Mouse (Mus musculus) limb, embryonic 14.5 days (tissue): ENCODE results near the gene Prokr1. TPM values are rescaled to one million over a fixed set of nuclear protein-coding genes. Genes with fewer than 3 reads are reported as not detected.
"Not testable (repeated sequence)": the region's sequence is repeated elsewhere in the genome, so short reads cannot be mapped to it uniquely, and the experiment has no call there.

Source experiments
- ATAC-seq: fragments of 200-750 bp; cut with Nextera tagmentation; 2 replicates; pipeline ENCODE4 v1.8.0; 2017; ENCODE audit warnings: low read depth, moderate number of reproducible peaks, moderate TSS enrichment; ENCODE audit not compliant: low FRiP score
- DNase-seq: peaks from one replicate; pipeline ENCODE4 v3.0.0-alpha.2; 2015; ENCODE audit warnings: low spot score
- H3K27ac ChIP-seq: fragments of 300-500 bp; sonication (generic); replicated peaks from 2 replicates; pipeline ENCODE4 v1.5.1; 2014; ENCODE audit warnings: low read depth, mild to moderate bottlenecking, low read length, moderate library complexity, mixed read lengths
- H3K27me3 ChIP-seq: fragments of 300-500 bp; sonication (generic); 2 replicates; pipeline ENCODE4 v1.6.1; 2014; ENCODE audit warnings: low read length, mixed read lengths; ENCODE audit not compliant: control insufficient read depth, insufficient read depth
- H3K36me3 ChIP-seq: fragments of 300-500 bp; sonication (generic); 2 replicates; pipeline ENCODE4 v1.6.1; 2014; ENCODE audit warnings: mild to moderate bottlenecking, low read length, moderate library complexity, mixed read lengths; ENCODE audit not compliant: control insufficient read depth, insufficient read depth
- H3K4me1 ChIP-seq: fragments of 300-500 bp; sonication (generic); 2 replicates; pipeline ENCODE4 v1.6.1; 2014; ENCODE audit warnings: antibody characterized with exemption, low read length, mixed read lengths; ENCODE audit not compliant: control insufficient read depth, insufficient read depth
- H3K4me2 ChIP-seq: fragments of 300-500 bp; sonication (generic); replicated peaks from 2 replicates; pipeline ENCODE4 v1.6.1; 2014; ENCODE audit warnings: low read depth, mild to moderate bottlenecking, low read length, moderate library complexity; ENCODE audit not compliant: severe bottlenecking
- H3K4me3 ChIP-seq: fragments of 300-500 bp; sonication (generic); replicated peaks from 2 replicates; pipeline ENCODE4 v1.5.1; 2014; ENCODE audit warnings: low read length
- H3K9ac ChIP-seq: fragments of 300-500 bp; sonication (generic); 2 replicates; pipeline ENCODE4 v1.6.1; 2014; ENCODE audit warnings: mild to moderate bottlenecking, low read depth, low read length, moderate library complexity; ENCODE audit not compliant: severe bottlenecking
- H3K9me3 ChIP-seq: fragments of 300-500 bp; sonication (generic); 2 replicates; pipeline ENCODE4 v1.6.1; 2016; ENCODE audit warnings: low read length; ENCODE audit not compliant: control insufficient read depth
- POLR2A ChIP-seq: fragments of 200-500 bp; IDR thresholded peaks from 2 replicates; pipeline ENCODE4 v1.8.0; 2012; ENCODE audit warnings: inconsistent platforms, mild to moderate bottlenecking, moderate library complexity, borderline replicate concordance; ENCODE audit not compliant: insufficient read depth, insufficient read length; ENCODE audit errors: extremely low read depth
- WGBS: fragments of 180-500 bp; shearing (Covaris S2); extraction: QIAGEN DNeasy Blood & Tissue Kit; methylation state at CpG from one replicate; pipeline ENCODE4 v1.1.7; 2014; 5-methylcytosine and 5-hydroxymethylcytosine counted together
- polyA plus RNA-seq, 2 experiments: library from polyadenylated mRNA; depleted of rRNA in 1 of 2; stranded (reverse) in 1 of 2; unstranded in 1 of 2; fragments of >200 nt; fragmentation: Nextera tagmentation in 1 of 2; extraction: Ambion mirVana in 1 of 2; gene quantifications; 2 replicates each; pipeline versions ENCODE4 v1.2.1 to v1.2.3; 2012 to 2014

Gene Prokr1
- 5.1 and 5.7 TPM in 2 replicates for polyA plus RNA-seq (2012; rRNA removed)
- polyA plus RNA-seq (2014; fragmentation: Nextera tagmentation; extraction: Ambion mirVana) = 4.4 and 4.7 TPM in 2 replicates

DNA sequence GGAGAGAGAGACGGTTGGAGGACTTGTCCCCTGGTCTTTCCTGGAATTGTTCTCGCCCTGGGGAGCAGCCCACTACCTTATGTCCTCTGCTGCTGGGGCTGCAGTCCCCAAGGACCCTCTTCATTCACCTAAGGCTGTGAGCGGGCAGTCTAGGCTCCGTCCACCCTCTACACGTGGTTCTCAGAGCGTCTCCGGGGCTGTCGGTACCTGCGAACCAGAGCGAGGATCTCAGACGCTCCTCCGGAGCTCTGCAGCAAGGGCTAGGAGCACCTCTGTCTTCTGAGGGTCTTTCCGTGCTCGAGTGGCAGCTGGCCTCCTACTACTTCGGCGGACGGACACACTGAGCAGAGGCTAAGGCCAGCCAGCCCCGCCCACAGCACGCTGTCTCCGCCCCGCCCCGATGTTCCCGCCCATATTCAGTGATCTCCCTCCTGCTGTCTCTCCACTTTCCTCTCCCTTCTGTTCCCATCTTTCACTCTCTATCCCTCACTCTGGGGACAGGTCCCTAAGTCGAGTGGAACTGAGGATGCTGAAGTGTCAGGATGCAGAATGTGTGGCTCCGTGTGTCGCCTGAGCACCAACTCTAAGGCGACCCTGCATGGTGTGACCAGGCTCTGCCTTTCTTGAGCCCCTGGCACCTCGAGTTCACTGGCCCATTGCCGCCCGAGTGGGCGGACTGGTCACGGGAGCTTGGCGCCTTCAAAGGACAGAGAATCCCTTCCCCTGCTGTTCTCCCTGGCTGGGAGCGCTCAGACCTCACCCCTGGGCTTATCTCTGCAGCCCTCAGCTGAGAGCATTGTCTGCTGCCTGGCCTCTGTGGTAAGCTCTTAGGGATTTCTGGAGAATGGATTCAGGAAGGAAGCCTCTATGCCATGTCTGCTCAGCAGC is at the start of gene Prokr1:
Prokr1 (minus strand) TSS at position 350 of the 888 bp plus-strand sequence.
- under 1% methylated on average over 34 of the region's 34 CpGs for WGBS
- peak within 1 kb of the TSS; percentile 57 for H3K9ac ChIP-seq
- H3K27ac ChIP-seq = no peak within 1 kb of the TSS
- H3K4me2 ChIP-seq = peak within 1 kb of the TSS; percentile 92
- no peaks in the 10 kb centered on the region for H3K27me3 ChIP-seq
- H3K9me3 ChIP-seq = no peaks in the 10 kb centered on the region
- ATAC-seq = peak; percentile 86
- no peaks in the 10 kb centered on the region for H3K36me3 ChIP-seq
- peak within 1 kb of the TSS; percentile 54 for H3K4me3 ChIP-seq
- DNase-seq = peak; percentile 40
- peaks cover 5% of the 10 kb centered on the region; the same call in 1 of the 2 replicates for H3K4me1 ChIP-seq
- no peak for TF ChIP-seq POLR2A

DNA sequence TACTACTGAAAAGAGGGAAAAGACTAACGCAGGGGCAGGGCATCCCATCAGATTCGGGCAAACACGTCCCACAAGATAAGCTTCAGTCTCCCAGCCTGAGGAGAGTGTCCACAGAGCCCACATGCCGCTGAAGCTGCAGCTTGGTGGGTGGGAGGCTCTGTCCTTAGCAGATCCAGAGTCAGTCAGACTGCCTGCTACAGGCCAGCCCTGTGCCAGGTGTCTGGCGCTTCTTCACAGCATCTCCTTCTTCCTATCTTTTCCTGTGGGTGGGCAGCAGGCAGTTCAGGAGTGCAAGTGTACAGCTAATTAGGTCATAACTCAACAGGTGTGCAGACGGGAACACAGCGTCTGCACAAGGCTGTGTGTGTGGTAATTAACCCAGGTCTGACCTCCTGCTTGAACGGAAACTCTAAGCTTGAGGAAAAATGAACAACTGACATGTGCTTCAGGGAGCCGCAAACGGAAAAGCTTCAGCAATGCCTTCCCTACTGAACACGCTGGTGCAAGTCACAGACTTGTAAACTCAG is 47.7 kb upstream of the Prokr1 start:
- H3K27ac ChIP-seq = no peak overlapping the region
- WGBS = 30% methylated on average over 11 of the region's 11 CpGs
- H3K4me3 ChIP-seq = no peak overlapping the region
- H3K27me3 ChIP-seq = no peaks in the 10 kb centered on the region
- no peak for ATAC-seq
- H3K4me2 ChIP-seq = no peak overlapping the region
- no peaks in the 10 kb centered on the region for H3K9me3 ChIP-seq
- H3K9ac ChIP-seq = no peak overlapping the region
- TF ChIP-seq POLR2A = no peak
- H3K36me3 ChIP-seq = no peaks in the 10 kb centered on the region
- peak; percentile 22 for DNase-seq
- no peaks in the 10 kb centered on the region for H3K4me1 ChIP-seq

DNA sequence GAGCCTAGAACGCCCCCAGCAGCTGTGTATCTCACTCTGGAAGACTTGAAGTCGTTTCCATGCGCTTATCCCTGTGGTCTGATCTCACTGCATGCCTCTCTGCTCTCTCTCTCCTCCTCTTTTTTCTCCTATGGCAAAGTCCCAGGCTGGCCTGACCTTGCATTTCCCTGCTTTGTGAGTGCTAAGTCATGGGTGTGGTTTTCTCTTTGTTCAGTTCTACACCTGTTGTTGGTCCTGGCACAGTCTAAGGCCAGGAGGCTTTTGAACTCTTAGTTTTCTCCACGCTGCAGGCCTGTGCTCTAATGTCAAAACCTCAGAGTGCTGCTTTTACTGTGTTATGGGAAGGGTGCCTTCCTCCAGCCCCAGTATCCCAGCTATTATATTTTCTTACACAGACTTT is 41.6 kb upstream of the Prokr1 start:
- ATAC-seq = no peak
- 73% methylated on average over 4 of the region's 4 CpGs for WGBS

DNA sequence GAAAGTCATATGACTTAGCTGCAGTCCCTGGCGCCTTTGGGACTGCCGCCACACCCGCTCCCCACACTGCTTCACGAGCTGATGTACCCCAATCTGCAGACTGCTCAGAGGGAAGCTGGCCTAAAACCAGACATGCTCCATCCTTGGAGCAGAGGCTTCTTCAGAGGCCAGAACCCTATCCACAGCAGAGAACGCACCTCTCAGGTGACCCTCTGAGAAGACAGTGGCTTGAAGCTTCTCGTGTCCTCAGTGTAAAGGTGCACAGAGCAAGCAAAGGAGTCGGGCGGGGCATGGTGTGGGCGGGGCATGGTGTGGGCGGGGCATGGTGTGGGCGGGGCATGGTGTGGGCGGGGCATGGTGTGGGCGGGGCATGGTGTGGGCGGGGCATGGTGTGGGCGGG is 38.4 kb upstream of the Prokr1 start:
- 84% methylated on average over 10 of the region's 15 CpGs for WGBS
- not testable (repeated sequence) for H3K4me1 ChIP-seq, H3K9me3 ChIP-seq, H3K4me3 ChIP-seq, DNase-seq, ATAC-seq, H3K36me3 ChIP-seq, H3K9ac ChIP-seq, H3K27ac ChIP-seq, H3K27me3 ChIP-seq, H3K4me2 ChIP-seq

More for the DNA sequence above, 41.6 kb upstream of the Prokr1 start:
- no peaks in the 10 kb centered on the region for H3K27me3 ChIP-seq
- H3K4me1 ChIP-seq = no peaks in the 10 kb centered on the region
- H3K27ac ChIP-seq = no peak overlapping the region
- DNase-seq = no peak
- no peaks in the 10 kb centered on the region for H3K9me3 ChIP-seq
- H3K9ac ChIP-seq = no peak overlapping the region
- no peak overlapping the region for H3K4me2 ChIP-seq
- H3K36me3 ChIP-seq = no peaks in the 10 kb centered on the region
- no peak overlapping the region for H3K4me3 ChIP-seq
- no peak for TF ChIP-seq POLR2A

DNA sequence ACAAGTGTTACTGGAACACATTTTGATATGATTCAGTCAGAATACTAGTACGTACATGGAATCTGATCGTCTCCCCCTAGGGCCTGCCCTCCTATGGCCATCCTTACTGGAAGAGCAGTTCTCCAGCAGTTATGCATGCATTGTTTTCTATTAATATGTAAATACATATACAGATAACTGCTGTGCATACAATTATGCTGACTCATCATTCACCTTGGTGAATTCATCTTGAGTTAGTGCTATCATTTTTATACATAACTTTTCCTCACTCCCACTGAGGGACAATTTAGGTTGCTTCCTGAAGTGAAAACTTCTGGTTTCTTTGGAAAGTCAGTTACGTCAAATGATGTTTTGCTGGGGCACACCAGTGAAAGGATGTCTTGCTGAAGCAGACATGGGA is 32.6 kb upstream of the Prokr1 start:
- WGBS = 90% methylated on average over 3 of the region's 3 CpGs
- ATAC-seq = no peak

More for the DNA sequence above, 32.6 kb upstream of the Prokr1 start:
- Histone ChIP-seq H3K36me3 (no peaks in the 10 kb centered on the region), H3K27ac (no peak overlapping the region), H3K9me3 (no peaks in the 10 kb centered on the region), H3K4me3 (no peak overlapping the region), H3K27me3 (no peaks in the 10 kb centered on the region), H3K9ac (no peak overlapping the region), H3K4me1 (peaks cover 4% of the 10 kb centered on the region; the same call in 1 of the 2 replicates), H3K4me2 (no peak overlapping the region)
- no peak for TF ChIP-seq POLR2A
- DNase-seq = no peak
